Mouse (Mus musculus): ENCODE measurements around the gene Lhx4. TPM values are rescaled to one million over a fixed set of nuclear protein-coding genes. Genes with fewer than 3 reads are reported as not detected.

Lhx4 gene
- total RNA-seq, 1 experiment from 2014 or later: not detected

GRCm38 (mm10) chr1:155721443-155721842, 30.0 kb downstream of the Lhx4 start:
- ATAC-seq (replicated peaks in 1 of 2; ENCODE audit: insufficient read depth in 1 of 2, low FRiP score in 2 of 2, low TSS enrichment in 1 of 2, low read depth in 1 of 2, poor library complexity in 2 of 2, severe bottlenecking in 2 of 2): no peak

- no peak for ATAC-seq (replicated peaks in 1 of 2; ENCODE audit: insufficient read depth in 1 of 2, low FRiP score in 2 of 2, low TSS enrichment in 1 of 2, low read depth in 1 of 2, poor library complexity in 2 of 2, severe bottlenecking in 2 of 2)
Observed at GRCm38 (mm10) chr1:155720006-155720405, 31.5 kb downstream of the Lhx4 start.

GRCm38 (mm10) chr1:155718851-155719250, 32.6 kb downstream of the Lhx4 start:
- ATAC-seq (replicated peaks in 1 of 2; ENCODE audit: insufficient read depth in 1 of 2, low FRiP score in 2 of 2, low TSS enrichment in 1 of 2, low read depth in 1 of 2, poor library complexity in 2 of 2, severe bottlenecking in 2 of 2): no peak

GRCm38 (mm10) chr1:155717301-155717700, 34.2 kb downstream of the Lhx4 start:
- no peak for ATAC-seq (replicated peaks in 1 of 2; ENCODE audit: insufficient read depth in 1 of 2, low FRiP score in 2 of 2, low TSS enrichment in 1 of 2, low read depth in 1 of 2, poor library complexity in 2 of 2, severe bottlenecking in 2 of 2)

GRCm38 (mm10) chr1:155715366-155715765, 36.1 kb downstream of the Lhx4 start:
- no peak for ATAC-seq (replicated peaks in 1 of 2; ENCODE audit: insufficient read depth in 1 of 2, low FRiP score in 2 of 2, low TSS enrichment in 1 of 2, low read depth in 1 of 2, poor library complexity in 2 of 2, severe bottlenecking in 2 of 2)

- no peak for ATAC-seq (replicated peaks in 1 of 2; ENCODE audit: insufficient read depth in 1 of 2, low FRiP score in 2 of 2, low TSS enrichment in 1 of 2, low read depth in 1 of 2, poor library complexity in 2 of 2, severe bottlenecking in 2 of 2)
Observed at GRCm38 (mm10) chr1:155713306-155713705, 38.2 kb downstream of the Lhx4 start.

- no peak for ATAC-seq (replicated peaks in 1 of 2; ENCODE audit: insufficient read depth in 1 of 2, low FRiP score in 2 of 2, low TSS enrichment in 1 of 2, low read depth in 1 of 2, poor library complexity in 2 of 2, severe bottlenecking in 2 of 2)
Observed at GRCm38 (mm10) chr1:155704182-155704581, 47.3 kb downstream of the Lhx4 start.

GRCm38 (mm10) chr1:155703191-155703680, 48.2 kb downstream of the Lhx4 start:
- no peak for ATAC-seq (replicated peaks in 1 of 2; ENCODE audit: insufficient read depth in 1 of 2, low FRiP score in 2 of 2, low TSS enrichment in 1 of 2, low read depth in 1 of 2, poor library complexity in 2 of 2, severe bottlenecking in 2 of 2)

- ATAC-seq (replicated peaks in 1 of 2; ENCODE audit: insufficient read depth in 1 of 2, low FRiP score in 2 of 2, low TSS enrichment in 1 of 2, low read depth in 1 of 2, poor library complexity in 2 of 2, severe bottlenecking in 2 of 2): no peak
Observed at GRCm38 (mm10) chr1:155700886-155701285, 50.6 kb downstream of the Lhx4 start.

GRCm38 (mm10) chr1:155698373-155699159, 52.9 kb downstream of the Lhx4 start:
- no peak for ATAC-seq (replicated peaks in 1 of 2; ENCODE audit: insufficient read depth in 1 of 2, low FRiP score in 2 of 2, low TSS enrichment in 1 of 2, low read depth in 1 of 2, poor library complexity in 2 of 2, severe bottlenecking in 2 of 2)

GRCm38 (mm10) chr1:155693443-155693842, 58.0 kb downstream of the Lhx4 start:
- no peak for ATAC-seq (replicated peaks in 1 of 2; ENCODE audit: insufficient read depth in 1 of 2, low FRiP score in 2 of 2, low TSS enrichment in 1 of 2, low read depth in 1 of 2, poor library complexity in 2 of 2, severe bottlenecking in 2 of 2)

- no peak for ATAC-seq (replicated peaks in 1 of 2; ENCODE audit: insufficient read depth in 1 of 2, low FRiP score in 2 of 2, low TSS enrichment in 1 of 2, low read depth in 1 of 2, poor library complexity in 2 of 2, severe bottlenecking in 2 of 2)
Observed at GRCm38 (mm10) chr1:155693026-155693425, 58.5 kb downstream of the Lhx4 start.

- ATAC-seq (replicated peaks in 1 of 2; ENCODE audit: insufficient read depth in 1 of 2, low FRiP score in 2 of 2, low TSS enrichment in 1 of 2, low read depth in 1 of 2, poor library complexity in 2 of 2, severe bottlenecking in 2 of 2): no peak
Observed at GRCm38 (mm10) chr1:155692230-155692629, 59.3 kb downstream of the Lhx4 start.

GRCm38 (mm10) chr1:155689558-155689957, 61.9 kb downstream of the Lhx4 start:
- no peak for ATAC-seq (replicated peaks in 1 of 2; ENCODE audit: insufficient read depth in 1 of 2, low FRiP score in 2 of 2, low TSS enrichment in 1 of 2, low read depth in 1 of 2, poor library complexity in 2 of 2, severe bottlenecking in 2 of 2)

GRCm38 (mm10) chr1:155689141-155689540, 62.3 kb downstream of the Lhx4 start:
- ATAC-seq (replicated peaks in 1 of 2; ENCODE audit: insufficient read depth in 1 of 2, low FRiP score in 2 of 2, low TSS enrichment in 1 of 2, low read depth in 1 of 2, poor library complexity in 2 of 2, severe bottlenecking in 2 of 2): no peak

- ATAC-seq (replicated peaks in 1 of 2; ENCODE audit: insufficient read depth in 1 of 2, low FRiP score in 2 of 2, low TSS enrichment in 1 of 2, low read depth in 1 of 2, poor library complexity in 2 of 2, severe bottlenecking in 2 of 2): no peak
Observed at GRCm38 (mm10) chr1:155686816-155687215, 64.7 kb downstream of the Lhx4 start.

- ATAC-seq (replicated peaks in 1 of 2; ENCODE audit: insufficient read depth in 1 of 2, low FRiP score in 2 of 2, low TSS enrichment in 1 of 2, low read depth in 1 of 2, poor library complexity in 2 of 2, severe bottlenecking in 2 of 2): no peak
Observed at GRCm38 (mm10) chr1:155681116-155681799, 70.2 kb downstream of the Lhx4 start.

- no peak for ATAC-seq (replicated peaks in 1 of 2; ENCODE audit: insufficient read depth in 1 of 2, low FRiP score in 2 of 2, low TSS enrichment in 1 of 2, low read depth in 1 of 2, poor library complexity in 2 of 2, severe bottlenecking in 2 of 2)
Observed at GRCm38 (mm10) chr1:155675570-155675969, 75.9 kb downstream of the Lhx4 start.

All from hematopoietic stem cell, adult 5-6 weeks (primary cell).